Mouse (Mus musculus) 416B (cell line): ENCODE measurements around the gene Prkaa2.
"Not testable (repeated sequence)": the region's sequence is repeated elsewhere in the genome, so short reads cannot be mapped to it uniquely, and the experiment has no call there.

ENCODE experiments used
- DNase-seq: peaks from one replicate; pipeline ENCODE4 v3.0.0; 2011; ENCODE audit warnings: low read depth

The Prkaa2 gene

DNA sequence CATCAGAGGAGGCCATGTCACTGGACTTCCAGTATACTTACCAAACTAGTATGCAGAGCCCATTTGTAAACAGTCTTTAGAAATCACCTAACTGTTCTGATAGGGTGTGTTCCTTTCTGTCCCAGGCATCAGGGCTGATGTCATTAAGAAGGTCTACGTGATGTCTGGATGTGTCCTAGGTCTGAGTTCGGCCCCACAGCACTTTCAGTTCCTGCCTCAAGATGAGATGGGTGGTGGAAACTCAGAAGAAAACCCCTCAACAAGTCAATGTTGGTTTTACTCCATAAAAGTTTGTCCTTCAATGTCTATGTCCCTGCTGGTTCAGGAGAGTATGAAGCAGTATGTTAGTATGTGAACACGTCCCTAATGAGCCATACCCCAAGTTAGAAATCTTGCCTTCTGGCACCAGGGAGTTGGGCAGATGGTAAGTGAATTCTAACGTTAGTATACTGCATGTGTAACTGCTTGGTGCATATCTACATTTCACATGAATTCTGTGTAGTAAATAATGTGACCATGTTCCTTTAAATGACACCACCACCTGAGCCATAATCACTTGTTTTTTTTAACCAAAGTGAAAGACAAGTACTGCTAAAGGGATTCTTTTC is 93.6 kb downstream of the Prkaa2 start:
- DNase-seq, result no peak

DNA sequence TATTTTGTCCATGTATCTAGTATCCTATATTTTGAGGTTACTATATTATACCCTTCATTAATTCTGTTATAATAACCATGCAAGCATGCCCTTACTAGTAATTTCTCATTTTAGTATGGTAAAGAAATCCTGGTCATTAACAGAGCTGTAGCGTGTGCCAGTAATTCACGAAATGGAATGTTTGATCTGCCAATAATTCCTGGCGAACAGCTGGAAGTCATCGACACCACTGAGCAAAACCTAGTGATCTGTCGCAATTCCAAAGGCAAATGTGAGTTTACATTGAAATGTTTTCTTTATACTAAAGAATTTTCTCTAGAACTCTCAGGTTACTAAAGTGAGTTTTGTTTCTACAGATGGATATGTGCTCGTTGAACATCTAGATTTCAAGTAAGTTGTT is 94.2 kb downstream of the Prkaa2 start:
- DNase-seq, result no peak

DNA sequence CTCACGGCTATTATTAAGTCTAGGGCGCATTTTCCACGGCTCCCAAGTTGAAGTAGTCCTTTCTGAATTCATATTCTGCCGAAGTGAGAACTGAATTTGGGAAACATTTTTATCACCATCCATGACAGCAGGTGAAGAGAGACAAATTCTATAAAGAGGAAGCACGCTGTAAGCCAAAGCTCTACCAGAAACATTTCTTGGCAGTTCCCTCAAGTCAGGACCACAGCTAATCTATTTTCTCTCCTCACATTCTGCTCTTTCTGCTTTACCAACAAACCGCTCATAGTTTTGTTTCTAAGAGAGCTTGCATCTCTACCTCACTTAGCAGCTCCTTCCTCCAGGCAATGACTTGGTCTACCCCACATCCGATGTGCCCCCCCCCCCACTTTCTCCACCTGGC is 96.0 kb downstream of the Prkaa2 start:
- DNase-seq, result no peak

DNA sequence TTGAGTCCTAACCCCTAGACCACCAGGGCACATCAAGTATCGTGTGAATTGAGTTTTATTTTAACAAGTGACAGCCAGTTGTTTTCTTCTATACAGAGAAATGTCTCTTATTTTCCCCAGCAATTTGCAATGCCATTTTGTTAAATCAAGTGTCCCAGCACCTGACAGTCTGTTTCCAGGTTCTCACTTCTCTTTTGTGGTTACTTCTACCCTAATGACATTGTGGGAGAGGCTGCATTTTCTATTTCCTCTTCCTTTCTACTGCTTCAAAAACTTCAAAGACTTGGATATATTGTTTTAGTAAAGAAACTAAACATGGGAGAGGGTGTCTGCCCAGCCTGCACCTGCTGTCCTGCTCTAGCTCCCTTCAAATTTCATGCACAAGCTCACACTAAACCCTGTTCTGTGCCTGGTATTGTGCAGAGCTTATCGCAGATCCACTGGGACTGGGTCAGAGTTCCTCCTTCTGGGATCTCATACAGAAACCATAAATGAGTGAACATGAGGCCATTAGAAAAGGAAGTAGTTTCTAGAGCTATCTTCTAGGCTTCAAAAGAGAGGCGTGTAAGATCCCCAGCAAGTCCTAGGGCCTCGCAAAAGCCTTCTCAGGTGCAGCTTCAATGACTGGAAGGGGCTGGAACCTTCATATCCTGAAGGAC is 102.2 kb downstream of the Prkaa2 start:
- no peak for DNase-seq

DNA sequence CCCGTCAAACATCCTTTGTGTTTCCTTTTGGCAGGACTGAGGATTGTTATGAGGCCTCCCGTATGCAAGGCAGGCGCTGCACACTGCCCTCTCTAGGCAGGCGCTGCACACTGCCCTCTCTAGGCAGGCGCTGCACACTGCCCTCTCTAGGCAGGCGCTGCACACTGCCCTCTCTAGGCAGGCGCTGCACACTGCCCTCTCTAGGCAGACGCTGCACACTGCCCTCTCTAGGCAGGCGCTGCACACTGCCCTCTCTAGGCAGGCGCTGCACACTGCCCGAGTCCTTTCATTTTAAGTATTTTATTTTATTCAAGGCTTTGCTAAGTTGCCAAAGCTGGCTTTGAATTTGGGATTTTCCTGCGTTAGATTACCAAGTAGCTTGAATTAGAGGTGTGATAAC is 105.0 kb downstream of the Prkaa2 start:
- DNase-seq, result not testable (repeated sequence)

DNA sequence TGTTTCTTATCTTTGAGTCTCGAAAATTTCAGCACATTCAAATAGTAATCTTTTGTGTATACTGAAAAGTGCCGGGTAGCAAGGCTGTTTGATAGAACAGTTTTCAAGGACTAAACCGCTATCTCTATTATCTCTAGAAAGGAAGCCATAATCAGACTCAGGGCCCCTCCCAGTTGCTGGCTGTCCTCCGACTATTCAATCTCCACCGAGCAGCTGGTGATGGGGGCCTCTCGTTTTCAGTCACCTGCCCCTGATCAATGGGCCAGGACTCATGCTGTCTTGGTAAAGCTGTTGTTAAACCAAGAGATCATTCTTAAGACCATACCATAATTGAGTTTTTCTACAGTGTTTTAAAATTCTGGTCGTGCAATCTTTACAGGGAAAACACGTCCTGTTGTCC is 105.6 kb downstream of the Prkaa2 start:
- DNase-seq, result no peak

DNA sequence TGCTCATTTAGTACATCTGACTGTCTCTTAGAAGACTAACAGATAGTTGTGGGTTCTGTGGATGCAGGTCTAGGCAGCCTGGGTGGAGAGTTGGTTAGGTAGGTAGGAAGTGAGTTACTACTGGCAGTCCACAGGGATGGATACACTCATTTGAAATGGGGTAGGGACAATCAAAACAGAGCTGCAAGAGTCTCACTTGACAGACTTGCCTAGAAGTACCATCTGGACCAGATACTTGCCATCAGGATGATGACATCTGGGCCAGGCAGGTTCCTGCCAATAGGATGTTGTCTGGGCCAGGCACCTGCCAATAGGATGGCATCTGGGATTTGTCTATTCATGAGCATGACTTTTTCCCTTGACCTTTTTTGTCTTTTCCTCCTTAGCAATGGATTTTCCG is 108.0 kb downstream of the Prkaa2 start:
- DNase-seq, result no peak

DNA sequence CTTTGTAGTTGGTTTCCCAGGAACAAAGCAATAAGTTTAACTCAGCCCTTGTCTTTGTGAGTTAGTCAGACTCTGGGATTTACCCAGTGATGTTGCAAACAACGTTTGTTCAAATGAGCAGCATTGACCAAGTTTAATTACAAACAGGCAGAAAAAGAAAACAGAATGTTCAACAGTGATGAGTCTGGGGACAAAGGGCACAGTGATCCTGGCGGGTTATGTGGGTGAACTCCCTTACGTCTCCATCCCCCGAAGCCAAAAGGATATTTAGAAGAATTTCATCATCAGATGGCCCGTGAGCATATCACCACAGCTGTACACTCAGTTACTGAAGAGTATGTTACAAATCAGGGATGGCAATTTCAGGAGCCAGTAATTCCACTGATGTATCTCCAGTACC is 110.0 kb downstream of the Prkaa2 start:
- DNase-seq, result no peak

DNA sequence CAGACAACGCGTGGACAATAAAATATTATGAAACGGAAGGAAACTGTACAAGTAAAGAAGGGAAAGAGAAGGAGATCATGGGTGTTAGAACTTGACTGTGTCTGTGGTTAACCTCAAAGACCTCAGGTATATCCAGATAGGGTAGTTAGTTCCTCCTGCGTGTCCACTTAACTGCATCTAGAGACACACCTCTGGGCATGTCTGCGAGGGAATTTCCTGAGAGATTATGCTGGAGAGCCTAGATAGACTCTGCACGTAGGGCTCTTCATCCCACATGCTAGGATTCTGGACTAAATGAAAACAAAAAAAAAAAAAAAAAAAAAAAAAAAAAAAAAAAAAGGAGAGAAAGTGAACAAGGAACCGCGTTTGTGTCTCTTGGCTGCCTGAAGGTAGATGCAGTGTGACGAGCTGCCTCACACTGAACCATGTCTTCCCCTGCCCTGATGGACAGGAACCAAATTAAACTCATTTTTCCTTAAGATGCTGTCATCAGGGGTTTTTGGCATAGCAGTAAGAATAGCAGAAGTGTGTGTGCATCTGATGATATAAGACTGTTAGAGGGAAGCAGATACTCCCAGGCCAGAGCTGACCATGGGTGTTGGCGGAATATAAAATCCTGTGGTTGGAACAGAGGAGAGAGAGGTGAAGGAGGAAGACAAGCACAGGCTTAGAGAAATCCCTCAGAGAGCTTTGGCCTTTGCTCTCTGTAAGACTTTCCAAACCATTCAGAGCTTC is 116.4 kb downstream of the Prkaa2 start:
- DNase-seq, result no peak

DNA sequence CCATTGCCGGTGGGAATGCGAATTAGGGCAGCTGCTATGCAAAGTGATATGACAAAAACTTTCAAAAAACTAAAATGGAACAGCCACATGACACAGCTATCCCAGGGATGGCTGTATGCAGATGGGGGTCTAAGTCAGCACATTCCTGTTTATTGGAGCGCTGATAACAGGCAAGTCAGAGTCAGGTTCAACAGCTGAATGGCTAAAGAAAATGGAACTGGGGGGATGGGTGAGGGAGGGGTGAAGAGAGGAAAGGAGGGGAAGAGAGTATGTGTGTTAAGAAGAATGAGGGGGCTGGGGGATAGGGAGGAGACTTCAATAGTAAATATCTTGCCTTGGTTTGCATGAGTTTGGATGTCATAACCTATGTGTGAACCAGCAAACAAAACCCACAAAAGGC is 117.4 kb downstream of the Prkaa2 start:
- DNase-seq, result no peak

DNA sequence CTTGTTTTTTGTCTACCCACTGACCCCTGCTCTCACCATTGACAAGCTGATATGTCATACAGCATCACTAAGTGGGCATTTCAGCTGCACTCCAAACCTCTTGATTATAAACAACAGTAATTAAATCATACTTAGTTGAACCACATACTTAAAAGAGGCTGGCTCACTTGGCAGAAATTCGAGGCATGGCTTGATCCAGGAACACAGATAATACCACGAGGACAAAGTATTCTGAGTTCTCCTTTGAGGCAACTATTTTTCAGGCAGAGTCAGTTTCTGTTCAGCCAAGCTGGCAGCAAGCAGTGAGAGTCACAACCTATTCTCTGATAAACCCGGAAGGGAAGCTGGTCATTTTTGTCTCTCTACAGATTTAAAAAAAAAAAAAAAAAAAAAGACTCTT is 119.0 kb downstream of the Prkaa2 start:
- DNase-seq, result no peak

DNA sequence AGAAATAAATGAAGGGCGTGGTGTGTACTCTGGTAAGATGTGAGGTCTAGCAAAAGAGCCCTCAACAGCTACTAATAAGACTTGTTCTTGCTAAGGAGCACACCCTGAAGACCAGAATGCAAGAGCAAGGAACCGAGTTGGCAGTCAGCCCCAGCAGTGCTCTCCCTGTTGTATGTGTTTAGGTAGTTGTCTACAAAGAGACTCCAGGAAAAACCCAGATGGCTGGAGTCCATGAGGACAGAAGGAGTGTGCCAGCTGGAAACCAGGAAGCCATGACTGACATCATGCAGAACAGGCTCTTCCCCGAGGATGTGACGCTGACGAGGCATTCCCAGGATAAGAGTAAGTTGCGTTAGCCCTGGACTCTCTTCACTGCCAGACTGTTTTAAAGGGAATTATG is 119.7 kb downstream of the Prkaa2 start:
- no peak for DNase-seq

DNA sequence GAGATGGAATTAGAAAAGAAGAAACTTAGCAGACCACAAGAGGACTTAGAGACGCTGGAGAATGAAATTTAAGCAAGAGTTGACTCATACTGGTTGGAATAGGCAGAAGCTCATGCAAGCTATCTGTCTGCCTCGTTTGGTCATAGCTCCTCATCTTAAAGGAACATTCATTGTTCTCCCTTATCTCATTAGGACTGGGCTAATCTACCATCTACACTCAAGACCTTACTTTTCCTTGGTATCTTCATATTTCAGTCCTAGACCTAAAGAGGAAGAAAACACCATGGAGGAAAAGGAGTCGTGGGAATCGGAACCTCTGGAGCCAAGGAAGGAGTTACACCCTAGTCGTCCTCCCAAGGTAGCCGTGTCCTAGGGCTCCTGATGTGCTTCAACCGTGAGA is 121.0 kb downstream of the Prkaa2 start:
- no peak for DNase-seq

DNA sequence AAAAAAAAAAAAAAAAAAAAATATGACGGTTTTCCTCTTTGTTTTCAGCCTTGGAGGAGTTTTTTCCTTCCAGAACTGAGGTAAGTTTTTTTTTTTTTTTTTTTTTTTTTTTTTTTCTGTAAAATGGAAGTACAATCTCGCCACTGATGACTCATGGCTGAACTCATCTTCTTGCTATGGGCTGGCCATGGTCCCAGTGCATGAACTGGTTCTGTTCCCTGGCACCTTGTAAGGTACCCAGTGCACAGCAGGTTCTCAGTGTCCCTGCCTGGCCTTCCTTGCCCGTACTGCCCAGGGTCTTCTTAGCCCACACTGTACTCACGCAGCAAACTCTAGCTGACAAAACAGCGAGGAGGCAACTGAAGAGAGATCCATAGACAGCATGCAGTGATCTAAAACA is 121.6 kb downstream of the Prkaa2 start:
- DNase-seq, result no peak

DNA sequence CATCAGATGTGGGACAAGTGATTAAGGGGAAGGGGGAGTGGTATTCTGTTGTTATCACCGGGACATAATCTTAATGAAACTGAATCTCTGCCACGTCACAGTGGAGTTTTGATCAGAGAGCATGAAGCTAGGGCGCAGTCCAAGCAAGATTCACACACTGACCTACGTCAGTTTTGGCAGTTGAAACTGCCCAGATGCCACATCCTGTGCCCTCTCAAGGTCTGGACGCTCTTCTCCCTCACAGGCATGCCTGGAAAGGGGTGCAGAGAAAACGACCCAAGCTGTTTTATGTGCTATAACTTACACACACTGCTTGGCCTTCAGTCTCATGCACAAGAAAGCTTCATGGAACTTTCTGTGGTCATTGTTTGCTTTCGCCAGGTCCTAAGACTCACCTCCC is 122.1 kb downstream of the Prkaa2 start:
- DNase-seq, result no peak

DNA sequence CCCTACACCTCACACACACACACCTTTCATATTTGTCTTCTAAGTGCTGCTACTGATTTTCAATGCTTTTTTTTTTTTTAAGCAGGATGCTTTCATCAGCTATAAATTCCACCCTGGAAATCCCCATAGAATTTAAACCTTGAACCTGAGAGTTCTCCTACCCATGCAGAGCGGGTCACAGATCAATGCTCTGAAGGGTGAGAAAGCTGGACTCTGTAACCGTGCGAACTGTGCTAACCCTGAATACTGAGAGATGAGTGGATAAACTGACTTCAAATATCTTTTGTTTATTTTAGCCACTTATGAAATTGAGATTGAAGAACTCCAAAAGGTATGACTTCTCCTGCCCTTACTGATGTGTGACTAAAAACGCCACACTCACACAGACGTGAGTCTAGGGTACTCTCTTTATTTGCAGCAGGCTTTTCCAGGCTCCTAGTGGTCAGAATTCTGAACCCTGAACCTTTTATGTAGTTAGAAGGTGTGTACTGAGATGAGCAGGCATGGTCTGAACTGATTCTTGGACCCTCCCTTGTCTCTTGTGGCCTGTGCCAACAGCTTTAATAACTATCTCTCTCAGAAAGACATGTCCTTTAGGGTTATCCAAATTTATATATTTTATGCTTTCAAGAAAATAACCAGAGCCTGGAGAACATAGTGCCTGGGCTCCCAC is 123.6 kb downstream of the Prkaa2 start:
- no peak for DNase-seq
